Mouse (Mus musculus) hindbrain, embryonic 13.5 days (tissue): ENCODE measurements around the gene Ctdspl. TPM values are rescaled to one million over a fixed set of nuclear protein-coding genes. Genes with fewer than 3 reads are reported as not detected.
A peak's percentile ranks its signal among the peaks of the same experiment; 100 is the strongest.

Experiments used
- ATAC-seq: fragments of 200-750 bp; cut with Nextera tagmentation; 2 replicates; pipeline ENCODE4 v1.8.0; 2017; ENCODE audit warnings: moderate TSS enrichment; ENCODE audit not compliant: low FRiP score
- H3K27ac ChIP-seq: fragments of 300-500 bp; sonication (generic); 2 replicates; pipeline ENCODE4 v1.5.1; 2015; ENCODE audit warnings: inconsistent platforms, mild to moderate bottlenecking, moderate library complexity
- H3K27me3 ChIP-seq: fragments of 300-500 bp; sonication (generic); 2 replicates; pipeline ENCODE4 v1.6.1; 2015; ENCODE audit warnings: mild to moderate bottlenecking, inconsistent platforms
- H3K36me3 ChIP-seq: fragments of 300-500 bp; sonication (generic); 2 replicates; pipeline ENCODE4 v1.6.1; 2015; ENCODE audit warnings: mild to moderate bottlenecking, inconsistent platforms
- H3K4me1 ChIP-seq: fragments of 300-500 bp; sonication (generic); replicated peaks from 2 replicates; pipeline ENCODE4 v1.6.1; 2015; ENCODE audit warnings: inconsistent platforms
- H3K4me2 ChIP-seq: fragments of 300-500 bp; sonication (generic); 2 replicates; pipeline ENCODE4 v1.6.1; 2015; ENCODE audit warnings: inconsistent platforms, mild to moderate bottlenecking, moderate library complexity
- H3K4me3 ChIP-seq: fragments of 300-500 bp; sonication (generic); 2 replicates; pipeline ENCODE4 v1.5.1; 2015; ENCODE audit warnings: mild to moderate bottlenecking, inconsistent platforms
- H3K9ac ChIP-seq: fragments of 300-500 bp; sonication (generic); 2 replicates; pipeline ENCODE4 v1.6.1; 2015; ENCODE audit warnings: mild to moderate bottlenecking, inconsistent platforms
- H3K9me3 ChIP-seq: fragments of 300-500 bp; sonication (generic); 2 replicates; pipeline ENCODE4 v1.6.1; 2016; ENCODE audit warnings: inconsistent platforms
- WGBS: fragments of 180-500 bp; shearing (Covaris S2); methylation state at CpG from one replicate; pipeline ENCODE4 v1.1.7; 2015; 5-methylcytosine and 5-hydroxymethylcytosine counted together
- polyA plus RNA-seq: library from polyadenylated mRNA; unstranded; fragments of >200 nt; fragmentation: Nextera tagmentation; extraction: Ambion mirVana; gene quantifications from 2 replicates; pipeline ENCODE4 v1.2.1, GENCODE M21; 2015

Gene Ctdspl
- polyA plus RNA-seq, 1 experiment from 2014 or later, result 7.3 TPM

GRCm38 (mm10) chr9:118977425-118977824, 51.2 kb downstream of the Ctdspl start:
- no peaks in the 10 kb centered on the region for H3K27me3 ChIP-seq
- no peak overlapping the region for H3K27ac ChIP-seq
- no peak overlapping the region for H3K4me3 ChIP-seq
- 97% methylated on average over 7 of the region's 7 CpGs for WGBS
- H3K4me1 ChIP-seq, result peaks cover 67% of the 10 kb centered on the region
- no peak overlapping the region for H3K4me2 ChIP-seq
- ATAC-seq, result no peak
- H3K36me3 ChIP-seq, result no peaks in the 10 kb centered on the region
- no peaks in the 10 kb centered on the region for H3K9me3 ChIP-seq
- H3K9ac ChIP-seq, result no peak overlapping the region

GRCm38 (mm10) chr9:118980411-118980823, 54.2 kb downstream of the Ctdspl start:
- ATAC-seq, result peak; percentile 80; the same call in 1 of the 2 replicates
- no peak overlapping the region; the same call in 1 of the 2 replicates for H3K9ac ChIP-seq
- 1% methylated on average over 4 of the region's 4 CpGs for WGBS

GRCm38 (mm10) chr9:118984650-118985432, 58.6 kb downstream of the Ctdspl start:
- no peaks in the 10 kb centered on the region for H3K36me3 ChIP-seq
- no peaks in the 10 kb centered on the region for H3K9me3 ChIP-seq
- peaks cover 50% of the 10 kb centered on the region for H3K4me1 ChIP-seq
- no peak overlapping the region for H3K4me3 ChIP-seq
- H3K4me2 ChIP-seq, result no peak overlapping the region
- H3K9ac ChIP-seq, result no peak overlapping the region
- 53% methylated on average over 15 of the region's 15 CpGs for WGBS
- H3K27ac ChIP-seq, result no peak overlapping the region
- H3K27me3 ChIP-seq, result no peaks in the 10 kb centered on the region
- ATAC-seq, result no peak

More at GRCm38 (mm10) chr9:118980411-118980823, 54.2 kb downstream of the Ctdspl start:
- Histone ChIP-seq H3K9me3 (no peaks in the 10 kb centered on the region), H3K27me3 (no peaks in the 10 kb centered on the region), H3K4me3 (no peak overlapping the region), H3K36me3 (no peaks in the 10 kb centered on the region), H3K4me2 (no peak overlapping the region), H3K4me1 (peaks cover 45% of the 10 kb centered on the region), H3K27ac (peak overlapping the region; percentile 82)

GRCm38 (mm10) chr9:118986286-118986685, 60.0 kb downstream of the Ctdspl start:
- H3K4me3 ChIP-seq, result no peak overlapping the region
- H3K27ac ChIP-seq, result no peak overlapping the region
- H3K27me3 ChIP-seq, result no peaks in the 10 kb centered on the region
- ATAC-seq, result no peak
- H3K9ac ChIP-seq, result no peak overlapping the region
- no peaks in the 10 kb centered on the region for H3K9me3 ChIP-seq
- H3K4me1 ChIP-seq, result peaks cover 44% of the 10 kb centered on the region
- 70% methylated on average over 11 of the region's 11 CpGs for WGBS
- H3K4me2 ChIP-seq, result no peak overlapping the region
- H3K36me3 ChIP-seq, result no peaks in the 10 kb centered on the region

GRCm38 (mm10) chr9:118988787-118989580, 62.7 kb downstream of the Ctdspl start:
- H3K9me3 ChIP-seq, result no peaks in the 10 kb centered on the region
- no peak overlapping the region for H3K4me3 ChIP-seq
- no peaks in the 10 kb centered on the region for H3K27me3 ChIP-seq
- WGBS, result 60% methylated on average over 11 of the region's 11 CpGs
- H3K9ac ChIP-seq, result no peak overlapping the region
- no peaks in the 10 kb centered on the region for H3K36me3 ChIP-seq
- peak; percentile 75 for ATAC-seq
- H3K4me1 ChIP-seq, result peaks cover 44% of the 10 kb centered on the region
- no peak overlapping the region for H3K4me2 ChIP-seq
- H3K27ac ChIP-seq, result no peak overlapping the region

GRCm38 (mm10) chr9:118990490-118990889, 64.2 kb downstream of the Ctdspl start:
- no peak for ATAC-seq
- H3K27ac ChIP-seq, result no peak overlapping the region
- WGBS, result 86% methylated on average over 7 of the region's 7 CpGs
- peaks cover 41% of the 10 kb centered on the region for H3K4me1 ChIP-seq
- no peaks in the 10 kb centered on the region for H3K36me3 ChIP-seq
- no peak overlapping the region for H3K4me3 ChIP-seq
- no peak overlapping the region for H3K9ac ChIP-seq
- H3K4me2 ChIP-seq, result no peak overlapping the region
- no peaks in the 10 kb centered on the region for H3K9me3 ChIP-seq
- no peaks in the 10 kb centered on the region for H3K27me3 ChIP-seq

GRCm38 (mm10) chr9:118991750-118992585, 65.7 kb downstream of the Ctdspl start:
- Histone ChIP-seq H3K36me3 (no peaks in the 10 kb centered on the region), H3K4me3 (no peak overlapping the region), H3K9ac (no peak overlapping the region), H3K27ac (no peak overlapping the region), H3K27me3 (no peaks in the 10 kb centered on the region), H3K9me3 (no peaks in the 10 kb centered on the region), H3K4me2 (no peak overlapping the region), H3K4me1 (peaks cover 34% of the 10 kb centered on the region)
- ATAC-seq, result no peak
- WGBS, result 94% methylated on average over 21 of the region's 21 CpGs

- H3K27me3 ChIP-seq, result no peaks in the 10 kb centered on the region
- ATAC-seq, result no peak
- no peaks in the 10 kb centered on the region for H3K36me3 ChIP-seq
- no peak overlapping the region for H3K4me3 ChIP-seq
- H3K27ac ChIP-seq, result no peak overlapping the region
- 94% methylated on average over 5 of the region's 5 CpGs for WGBS
- H3K4me1 ChIP-seq, result peaks cover 31% of the 10 kb centered on the region
- H3K9ac ChIP-seq, result no peak overlapping the region
- no peaks in the 10 kb centered on the region for H3K9me3 ChIP-seq
- H3K4me2 ChIP-seq, result no peak overlapping the region
Observed at GRCm38 (mm10) chr9:118992586-118992955, 66.3 kb downstream of the Ctdspl start.

GRCm38 (mm10) chr9:118994524-118995227, 68.4 kb downstream of the Ctdspl start:
- Histone ChIP-seq H3K4me1 (peaks cover 14% of the 10 kb centered on the region), H3K9me3 (no peaks in the 10 kb centered on the region), H3K9ac (no peak overlapping the region), H3K4me3 (no peak overlapping the region), H3K4me2 (no peak overlapping the region), H3K27me3 (no peaks in the 10 kb centered on the region), H3K36me3 (no peaks in the 10 kb centered on the region), H3K27ac (no peak overlapping the region)
- no peak for ATAC-seq
- WGBS, result 79% methylated on average over 12 of the region's 12 CpGs

- no peak overlapping the region for H3K27ac ChIP-seq
Observed at GRCm38 (mm10) chr9:118995539-118995938, 69.3 kb downstream of the Ctdspl start.

GRCm38 (mm10) chr9:118997241-118997640, 71.0 kb downstream of the Ctdspl start:
- ATAC-seq, result no peak
- no peak overlapping the region for H3K27ac ChIP-seq

More at GRCm38 (mm10) chr9:118995539-118995938, 69.3 kb downstream of the Ctdspl start:
- Histone ChIP-seq H3K4me3 (no peak overlapping the region), H3K36me3 (no peaks in the 10 kb centered on the region), H3K9ac (no peak overlapping the region), H3K4me2 (no peak overlapping the region), H3K9me3 (no peaks in the 10 kb centered on the region), H3K27me3 (no peaks in the 10 kb centered on the region), H3K4me1 (peaks cover 14% of the 10 kb centered on the region)
- no peak for ATAC-seq
- WGBS, result 92% methylated on average over 6 of the region's 6 CpGs

More at GRCm38 (mm10) chr9:118997241-118997640, 71.0 kb downstream of the Ctdspl start:
- H3K27me3 ChIP-seq, result no peaks in the 10 kb centered on the region
- H3K9me3 ChIP-seq, result no peaks in the 10 kb centered on the region
- H3K4me3 ChIP-seq, result no peak overlapping the region
- WGBS, result 94% methylated on average over 6 of the region's 6 CpGs
- peaks cover 3% of the 10 kb centered on the region; the same call in 1 of the 2 replicates for H3K4me1 ChIP-seq
- no peak overlapping the region for H3K9ac ChIP-seq
- no peak overlapping the region for H3K4me2 ChIP-seq
- H3K36me3 ChIP-seq, result no peaks in the 10 kb centered on the region
